Mouse (Mus musculus): ENCODE data around the gene Nyap1. TPM values are rescaled to one million over a fixed set of nuclear protein-coding genes. Genes with fewer than 3 reads are reported as not detected.
"Not testable (repeated sequence)": the region's sequence is repeated elsewhere in the genome, so short reads cannot be mapped to it uniquely, and the experiment has no call there.

Nyap1 gene
- polyA plus RNA-seq, 1 experiment, result 2.3 TPM

DNA sequence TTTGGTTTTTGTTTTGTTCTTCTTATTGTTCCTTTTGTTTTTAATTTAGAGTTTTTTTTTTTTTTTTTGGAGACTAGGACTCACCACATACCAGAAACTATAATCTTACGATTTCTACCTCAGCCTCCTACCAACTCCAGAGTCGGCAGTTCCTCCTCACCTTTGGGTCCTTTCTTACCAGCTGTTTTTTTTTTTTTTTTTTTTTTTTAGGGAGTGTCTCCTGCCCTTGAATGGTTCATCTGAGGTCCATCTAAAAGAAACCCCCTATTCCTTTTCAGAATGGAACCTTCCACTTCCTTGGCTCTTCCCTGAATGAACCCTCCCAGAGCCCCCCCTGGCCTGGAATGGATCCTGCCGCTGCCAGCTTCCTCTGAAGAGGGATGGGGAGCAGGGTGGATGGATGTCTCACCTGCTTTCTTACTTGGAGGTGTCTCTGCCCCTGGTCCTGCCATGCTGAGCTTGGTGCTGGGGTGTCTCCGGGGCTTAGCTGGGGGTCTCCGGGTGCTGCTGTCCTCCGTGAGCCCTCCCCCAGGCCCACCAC is 3.9 kb downstream of the Nyap1 start:
- Histone ChIP-seq H3K4me3 (replicated peaks; ENCODE audit: extremely low read depth, low read depth, low read length) (no peak overlapping the region), H3K4me1 (ENCODE audit: control insufficient read depth, insufficient read depth, low read length) (no peaks in the 10 kb centered on the region)
- 83% methylated on average over 6 of the region's 6 CpGs for WGBS
- DNase-seq, result no peak
- no peak for TF ChIP-seq CTCF (IDR thresholded peaks at IDR 0.05; ENCODE audit: insufficient read depth, low read length)
- no peak for TF ChIP-seq POLR2A (IDR thresholded peaks at IDR 0.05; ENCODE audit: borderline replicate concordance, extremely low read depth, low read depth, low read length)

DNA sequence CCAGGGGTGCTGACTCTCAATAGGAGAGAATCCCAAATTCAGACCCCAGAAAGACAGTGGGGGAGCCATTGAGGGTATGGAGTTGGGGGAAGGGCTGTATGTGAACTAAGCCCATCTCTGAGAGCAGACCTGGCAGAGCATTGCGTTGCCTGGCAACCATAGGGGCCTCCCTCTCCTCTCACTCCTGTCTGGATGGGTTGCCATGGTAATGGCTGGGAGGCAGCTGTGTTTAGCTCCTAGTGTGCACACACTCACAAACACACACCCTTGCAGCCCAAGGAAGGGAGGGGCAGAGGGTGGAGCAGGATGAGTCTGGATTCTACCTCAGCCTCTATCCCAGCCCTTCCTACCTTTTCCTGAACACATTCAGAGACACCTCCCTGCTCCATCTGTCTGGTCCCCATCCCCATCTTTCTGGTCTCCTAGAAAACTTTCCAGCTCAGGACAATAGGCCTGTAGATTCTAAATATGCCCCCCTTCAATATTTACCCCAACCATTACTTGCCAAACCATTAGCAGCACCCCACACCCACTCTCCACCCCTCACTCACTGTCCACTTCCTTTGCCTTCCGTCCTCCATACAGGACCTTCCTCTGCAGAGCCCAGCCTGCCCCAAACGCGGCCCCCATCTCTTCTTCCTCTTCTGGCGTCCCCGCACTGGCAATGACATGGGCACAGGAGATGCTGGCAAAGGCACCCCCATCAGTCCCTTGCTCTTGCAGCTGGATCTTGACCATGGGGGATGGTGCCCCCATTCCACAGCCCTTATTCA is 6.9 kb downstream of the Nyap1 start:
- WGBS, result 59% methylated on average over 6 of the region's 6 CpGs
- H3K4me3 ChIP-seq (replicated peaks; ENCODE audit: extremely low read depth, low read depth, low read length), result no peak overlapping the region
- DNase-seq, result no peak
- TF ChIP-seq POLR2A (IDR thresholded peaks at IDR 0.05; ENCODE audit: borderline replicate concordance, extremely low read depth, low read depth, low read length), result no peak
- no peak for TF ChIP-seq CTCF (IDR thresholded peaks at IDR 0.05; ENCODE audit: insufficient read depth, low read length)
- H3K4me1 ChIP-seq (ENCODE audit: control insufficient read depth, insufficient read depth, low read length), result no peaks in the 10 kb centered on the region

DNA sequence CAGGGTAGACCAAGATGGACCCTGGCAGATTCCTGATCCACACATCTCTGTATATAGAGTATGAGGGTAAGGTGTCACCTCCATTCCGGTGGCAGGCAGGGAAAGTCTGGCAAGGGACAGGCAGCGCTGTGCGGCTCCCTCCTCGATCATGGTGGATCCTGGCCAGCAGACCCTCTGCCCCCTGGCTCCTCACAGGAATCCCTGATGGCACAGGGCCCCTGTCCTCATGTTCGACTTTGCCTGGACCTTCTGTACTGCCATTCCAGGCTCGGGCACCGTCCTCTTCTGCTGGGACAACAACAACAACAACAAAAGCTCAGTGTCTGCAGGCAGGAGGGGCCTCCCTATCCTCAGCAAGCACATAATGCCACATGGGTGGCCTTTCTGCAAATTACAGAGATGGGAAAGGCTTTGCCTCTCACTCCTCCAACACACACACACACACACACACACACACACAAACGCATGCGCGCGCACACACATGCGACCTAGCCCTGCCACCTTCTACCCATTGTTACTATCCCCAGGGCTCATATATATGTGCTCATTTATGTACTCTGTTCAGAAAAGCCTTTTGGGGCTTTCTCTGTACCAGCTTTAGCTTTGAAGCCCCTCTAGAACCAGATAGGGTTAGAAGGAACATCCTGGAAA is 7.6 kb downstream of the Nyap1 start:
- 88% methylated on average over 12 of the region's 12 CpGs for WGBS
- TF ChIP-seq POLR2A (IDR thresholded peaks at IDR 0.05; ENCODE audit: borderline replicate concordance, extremely low read depth, low read depth, low read length) (no peak), CTCF (IDR thresholded peaks at IDR 0.05; ENCODE audit: insufficient read depth, low read length) (no peak)
- no peak for DNase-seq
- no peak overlapping the region for H3K4me3 ChIP-seq (replicated peaks; ENCODE audit: extremely low read depth, low read depth, low read length)
- H3K4me1 ChIP-seq (ENCODE audit: control insufficient read depth, insufficient read depth, low read length), result no peaks in the 10 kb centered on the region

DNA sequence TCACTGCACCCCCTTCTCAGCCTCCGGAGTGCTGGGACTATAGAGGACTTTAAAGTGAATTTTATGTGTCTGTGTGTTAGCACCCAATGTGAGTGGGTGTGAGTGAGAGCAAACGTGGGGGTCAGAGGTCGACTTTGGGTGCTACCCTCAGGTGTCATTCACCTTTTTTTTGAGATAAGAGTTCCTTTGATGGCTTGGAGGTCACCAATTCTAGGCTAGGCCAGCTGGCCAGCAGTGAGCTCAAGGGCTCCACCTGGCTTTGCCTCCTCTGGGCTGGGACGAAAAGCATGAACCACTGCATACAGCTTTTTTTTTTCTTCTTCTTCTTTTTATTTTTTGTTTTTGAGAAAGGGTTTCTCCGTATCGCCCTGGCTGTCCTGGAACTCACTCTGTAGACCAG is 14.6 kb downstream of the Nyap1 start:
- no peak for DNase-seq
- WGBS, result 60% methylated on average over 6 of the region's 6 CpGs
- no peak for TF ChIP-seq CTCF (IDR thresholded peaks at IDR 0.05; ENCODE audit: insufficient read depth, low read length)
- TF ChIP-seq POLR2A (IDR thresholded peaks at IDR 0.05; ENCODE audit: borderline replicate concordance, extremely low read depth, low read depth, low read length), result no peak
- Histone ChIP-seq H3K4me3 (replicated peaks; ENCODE audit: extremely low read depth, low read depth, low read length) (no peak overlapping the region), H3K4me1 (ENCODE audit: control insufficient read depth, insufficient read depth, low read length) (no peaks in the 10 kb centered on the region)

DNA sequence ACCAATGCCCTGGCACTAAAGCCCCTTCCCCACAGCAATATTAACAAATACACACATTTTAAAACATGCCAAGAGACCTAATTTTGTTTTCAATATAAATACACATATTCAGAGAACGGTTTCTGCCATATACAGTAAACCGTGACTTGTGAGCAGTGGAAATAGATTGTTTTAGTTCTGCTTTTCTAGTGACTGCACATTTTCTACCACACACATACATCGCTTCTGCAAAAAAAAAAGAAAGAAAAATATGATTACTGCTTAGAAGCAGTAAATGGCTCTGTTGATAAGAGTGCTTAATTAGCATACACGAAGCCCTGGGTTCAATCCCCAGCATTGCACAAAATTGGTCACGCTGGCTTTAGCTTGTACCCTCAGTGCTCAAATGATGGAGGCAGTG is 17.6 kb downstream of the Nyap1 start:
- 73% methylated on average over 5 of the region's 5 CpGs for WGBS
- DNase-seq, result no peak

DNA sequence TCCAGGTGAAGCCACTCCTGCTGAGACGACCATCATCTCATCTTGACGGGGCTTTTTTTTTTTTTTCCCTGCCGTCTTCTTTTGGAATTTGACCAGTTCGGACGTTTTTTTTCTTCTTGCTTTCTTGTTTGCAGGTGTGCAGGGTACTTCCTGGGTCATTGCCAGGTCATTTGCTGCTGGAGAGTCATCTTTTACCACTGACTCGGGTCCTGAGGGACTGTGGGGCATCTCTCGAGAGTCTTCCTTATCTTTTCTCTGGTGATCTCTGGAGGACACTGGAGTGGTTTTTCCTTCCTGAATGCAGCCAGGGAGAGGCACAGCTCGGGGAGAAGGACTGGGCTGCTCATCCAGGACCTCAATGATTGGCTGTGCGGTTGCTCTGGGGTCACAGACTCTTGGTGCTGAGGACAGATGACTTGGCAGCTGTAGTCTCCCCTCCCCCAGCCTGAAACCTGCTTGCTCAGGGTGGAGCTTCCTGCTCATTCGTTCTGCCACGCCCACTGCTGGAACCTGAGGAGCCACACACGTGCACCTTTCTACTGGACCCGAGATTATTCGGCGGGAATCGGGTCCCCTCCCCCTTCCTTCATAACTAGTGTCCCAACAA is 20.7 kb downstream of the Nyap1 start:
- DNase-seq, result not testable (repeated sequence)

More for the DNA sequence above, 17.6 kb downstream of the Nyap1 start:
- Histone ChIP-seq H3K4me3 (replicated peaks; ENCODE audit: extremely low read depth, low read depth, low read length) (no peak overlapping the region), H3K4me1 (ENCODE audit: control insufficient read depth, insufficient read depth, low read length) (no peaks in the 10 kb centered on the region)
- no peak for TF ChIP-seq POLR2A (IDR thresholded peaks at IDR 0.05; ENCODE audit: borderline replicate concordance, extremely low read depth, low read depth, low read length)
- no peak for TF ChIP-seq CTCF (IDR thresholded peaks at IDR 0.05; ENCODE audit: insufficient read depth, low read length)

DNA sequence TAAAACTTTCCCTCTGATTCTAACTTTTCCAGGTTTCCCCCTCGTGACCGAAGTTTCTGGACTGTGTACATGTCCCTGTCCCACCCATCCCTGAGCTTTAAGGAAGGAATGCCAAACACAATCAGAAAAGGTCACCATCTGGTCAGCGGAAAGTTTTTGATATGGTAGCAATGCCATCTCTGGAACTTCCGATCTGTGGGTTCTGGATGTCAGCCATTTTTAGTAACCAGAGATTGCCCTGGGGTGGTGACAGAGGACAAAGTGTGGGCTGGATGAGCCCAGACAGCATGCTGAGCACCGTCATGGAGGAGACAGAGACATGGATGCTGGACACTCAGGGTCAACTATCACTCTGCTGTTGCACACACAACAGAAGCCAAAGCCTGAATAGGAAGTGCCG is 22.3 kb downstream of the Nyap1 start:
- H3K4me3 ChIP-seq (replicated peaks; ENCODE audit: extremely low read depth, low read depth, low read length), result no peak overlapping the region
- H3K4me1 ChIP-seq (ENCODE audit: control insufficient read depth, insufficient read depth, low read length), result no peaks in the 10 kb centered on the region
- TF ChIP-seq CTCF (IDR thresholded peaks at IDR 0.05; ENCODE audit: insufficient read depth, low read length) (no peak), POLR2A (IDR thresholded peaks at IDR 0.05; ENCODE audit: borderline replicate concordance, extremely low read depth, low read depth, low read length) (no peak)
- WGBS, result 52% methylated on average over 6 of the region's 6 CpGs
- no peak for DNase-seq

More for the DNA sequence above, 20.7 kb downstream of the Nyap1 start:
- H3K4me3 ChIP-seq (replicated peaks; ENCODE audit: extremely low read depth, low read depth, low read length); H3K4me1 ChIP-seq (ENCODE audit: control insufficient read depth, insufficient read depth, low read length): not testable (repeated sequence)
- WGBS, result 6% methylated on average over 11 of the region's 16 CpGs

DNA sequence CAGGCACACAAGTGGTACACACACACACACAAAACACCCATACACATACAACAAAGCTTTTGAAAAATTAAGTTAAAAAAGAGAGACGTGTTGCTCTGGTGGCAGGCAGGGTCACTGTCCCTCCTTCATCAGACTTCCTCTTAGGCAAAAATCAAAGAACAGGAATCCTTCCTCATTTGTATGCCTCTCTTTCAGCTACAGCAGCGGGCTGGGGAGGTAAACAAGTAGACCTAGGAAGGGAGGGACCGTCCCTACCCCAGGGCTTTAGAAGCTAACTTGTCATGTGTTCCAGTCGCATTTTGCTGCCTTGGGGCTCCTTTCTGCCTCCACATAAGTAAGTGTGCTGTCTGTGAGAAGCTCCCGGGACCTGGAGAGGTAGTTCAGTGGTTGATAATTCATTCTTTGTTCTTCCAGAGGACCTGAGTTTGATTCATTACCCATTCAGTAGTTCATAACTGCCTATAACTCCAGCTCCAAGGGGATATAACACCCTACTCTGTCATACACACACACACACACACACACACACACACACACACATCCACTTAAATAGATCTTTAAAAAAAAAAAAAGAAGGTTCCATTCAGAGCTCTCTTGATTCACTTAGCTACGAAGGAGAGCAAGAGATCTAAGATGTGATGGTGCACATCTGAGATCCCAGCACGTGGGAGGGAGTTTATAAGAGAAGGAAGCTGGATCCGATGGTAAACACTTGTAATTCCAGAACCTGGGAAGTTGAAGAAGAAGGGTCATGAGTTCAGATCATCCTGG is 23.2 kb downstream of the Nyap1 start:
- Histone ChIP-seq H3K4me3 (replicated peaks; ENCODE audit: extremely low read depth, low read depth, low read length) (no peak overlapping the region), H3K4me1 (ENCODE audit: control insufficient read depth, insufficient read depth, low read length) (no peaks in the 10 kb centered on the region)
- no peak for DNase-seq
- 50% methylated on average over 8 of the region's 8 CpGs for WGBS
- no peak for TF ChIP-seq CTCF (IDR thresholded peaks at IDR 0.05; ENCODE audit: insufficient read depth, low read length)
- no peak for TF ChIP-seq POLR2A (IDR thresholded peaks at IDR 0.05; ENCODE audit: borderline replicate concordance, extremely low read depth, low read depth, low read length)

DNA sequence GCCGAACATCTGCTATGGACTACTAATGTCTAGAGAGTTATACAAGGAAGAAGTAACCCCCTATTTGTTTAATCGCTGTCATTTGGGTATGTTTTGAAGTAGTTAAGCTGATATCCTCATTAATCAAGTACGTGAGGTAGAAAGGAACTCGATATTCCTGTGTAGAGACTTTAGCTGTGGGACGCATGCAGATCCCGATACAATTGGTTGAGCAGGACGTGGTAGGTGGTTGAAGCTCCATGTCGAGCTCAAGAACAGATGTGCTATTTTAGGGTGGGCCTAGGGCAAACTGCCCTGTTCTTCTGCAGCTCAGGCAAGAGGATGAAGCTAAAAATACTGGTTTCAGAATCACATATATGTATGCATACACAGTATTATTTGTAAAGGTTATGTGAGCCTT is 25.7 kb downstream of the Nyap1 start:
- no peak for DNase-seq
- Histone ChIP-seq H3K4me3 (replicated peaks; ENCODE audit: extremely low read depth, low read depth, low read length) (no peak overlapping the region), H3K4me1 (ENCODE audit: control insufficient read depth, insufficient read depth, low read length) (no peaks in the 10 kb centered on the region)
- WGBS, result 69% methylated on average over 8 of the region's 8 CpGs
- no peak for TF ChIP-seq POLR2A (IDR thresholded peaks at IDR 0.05; ENCODE audit: borderline replicate concordance, extremely low read depth, low read depth, low read length)
- TF ChIP-seq CTCF (IDR thresholded peaks at IDR 0.05; ENCODE audit: insufficient read depth, low read length), result no peak

All from lung, adult 2 months (tissue).